Mouse (Mus musculus) retina, postnatal 7 days (tissue): Measurements from ENCODE around the gene Gpr137b.
"Not testable (repeated sequence)": the region's sequence is repeated elsewhere in the genome, so short reads cannot be mapped to it uniquely, and the experiment has no call there.

Experiments
- DNase-seq: peaks from one replicate; pipeline ENCODE4 v3.0.0-alpha.2; 2012; ENCODE audit warnings: low read depth, low spot score

The Gpr137b gene

GRCm38 (mm10) chr13:13393228-13394095, at the start of gene Gpr137b:
Gene Gpr137b, minus strand, starts transcription at chr13:13394014.
- peak; percentile 24 for DNase-seq

GRCm38 (mm10) chr13:13438112-13438953, 44.5 kb upstream of the Gpr137b start:
- DNase-seq: not testable (repeated sequence)

GRCm38 (mm10) chr13:13437460-13438015, 43.7 kb upstream of the Gpr137b start, which contains the start of gene Nid1:
Gene Nid1, plus strand, starts transcription at chr13:13437551.
- DNase-seq: not testable (repeated sequence)

GRCm38 (mm10) chr13:13436161-13436560, 42.3 kb upstream of the Gpr137b start:
- DNase-seq: not testable (repeated sequence)

GRCm38 (mm10) chr13:13423301-13423700, 29.5 kb upstream of the Gpr137b start:
- not testable (repeated sequence) for DNase-seq

GRCm38 (mm10) chr13:13418859-13419258, 25.0 kb upstream of the Gpr137b start:
- not testable (repeated sequence) for DNase-seq

GRCm38 (mm10) chr13:13416007-13416337, 22.2 kb upstream of the Gpr137b start:
- not testable (repeated sequence) for DNase-seq

- DNase-seq: peak; percentile 25
Measured at GRCm38 (mm10) chr13:13415120-13416006, 21.5 kb upstream of the Gpr137b start.

- DNase-seq: no peak
Measured at GRCm38 (mm10) chr13:13414206-13414605, 20.4 kb upstream of the Gpr137b start.

- DNase-seq: not testable (repeated sequence)
Measured at GRCm38 (mm10) chr13:13405511-13405910, 11.7 kb upstream of the Gpr137b start.

GRCm38 (mm10) chr13:13404517-13405155, 10.8 kb upstream of the Gpr137b start:
- not testable (repeated sequence) for DNase-seq

- not testable (repeated sequence) for DNase-seq
Measured at GRCm38 (mm10) chr13:13403839-13404238, 10.0 kb upstream of the Gpr137b start.

- not testable (repeated sequence) for DNase-seq
Measured at GRCm38 (mm10) chr13:13403366-13403765, 9.6 kb upstream of the Gpr137b start.

- DNase-seq: not testable (repeated sequence)
Measured at GRCm38 (mm10) chr13:13402818-13403217, 9.0 kb upstream of the Gpr137b start.

GRCm38 (mm10) chr13:13400851-13401250, 7.0 kb upstream of the Gpr137b start:
- not testable (repeated sequence) for DNase-seq

GRCm38 (mm10) chr13:13394096-13394395, 232 bp upstream of the Gpr137b start:
- peak; percentile 9 for DNase-seq

GRCm38 (mm10) chr13:13378168-13378859, 15.5 kb downstream of the Gpr137b start:
- not testable (repeated sequence) for DNase-seq

GRCm38 (mm10) chr13:13377180-13377579, 16.6 kb downstream of the Gpr137b start:
- no peak for DNase-seq

- not testable (repeated sequence) for DNase-seq
Measured at GRCm38 (mm10) chr13:13373965-13374364, 19.8 kb downstream of the Gpr137b start.

GRCm38 (mm10) chr13:13371436-13371835, 22.4 kb downstream of the Gpr137b start:
- DNase-seq: not testable (repeated sequence)
